Mouse (Mus musculus): ENCODE results near the gene Tspo2. TPM values are rescaled to one million over a fixed set of nuclear protein-coding genes. Genes with fewer than 3 reads are reported as not detected.
A peak's percentile ranks its signal among the peaks of the same experiment; 100 is the strongest.

Gene Tspo2
- polyA plus RNA-seq, 1 experiment from 2014 or later = not detected

DNA sequence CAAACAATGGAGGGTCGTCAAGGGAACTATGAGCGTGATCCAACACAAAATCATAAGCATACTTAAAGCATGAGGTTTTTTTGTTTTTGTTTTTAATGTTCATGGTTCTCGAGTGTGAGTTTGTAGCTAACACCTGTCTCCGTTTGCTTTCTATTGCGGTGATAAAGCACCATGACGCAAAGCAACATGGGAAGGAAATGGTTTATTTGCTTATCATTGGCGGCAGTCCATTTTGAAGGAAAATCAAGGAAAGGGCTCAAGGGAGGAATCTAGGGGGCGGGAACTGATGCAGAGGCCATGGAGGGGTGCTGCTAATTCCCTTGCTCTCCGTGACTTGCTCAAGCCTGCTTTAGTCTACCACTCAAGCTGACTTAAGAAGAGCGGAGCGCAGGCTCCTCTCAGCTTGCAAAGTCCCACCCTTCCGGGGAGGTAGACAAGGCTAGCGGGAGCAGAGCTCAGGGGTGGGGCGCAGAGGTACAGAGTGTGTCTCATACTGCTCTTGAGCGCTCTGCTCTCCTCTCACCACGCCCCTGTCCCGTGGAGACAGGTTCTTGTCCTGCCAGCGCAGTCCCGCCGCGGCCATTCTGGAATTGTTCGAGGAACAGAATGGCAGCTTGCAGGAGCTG is 15.6 kb upstream of the Tspo2 start:
- WGBS = 48% methylated on average over 22 of the region's 22 CpGs
- DNase-seq (ENCODE audit: extremely low spot score, low spot score) = no peak
- Histone ChIP-seq H3K4me1 (peaks cover 19% of the 10 kb centered on the region), H3K4me3 (peak overlapping the region; percentile 28), H3K9me3 (no peaks in the 10 kb centered on the region; the same call in 1 of the 2 replicates), H3K36me3 (replicated peaks) (no peaks in the 10 kb centered on the region), H3K27me3 (ENCODE audit: poor library complexity, severe bottlenecking) (peaks cover 19% of the 10 kb centered on the region), H3K27ac (peak overlapping the region; percentile 58; the same call in 1 of the 2 replicates)

DNA sequence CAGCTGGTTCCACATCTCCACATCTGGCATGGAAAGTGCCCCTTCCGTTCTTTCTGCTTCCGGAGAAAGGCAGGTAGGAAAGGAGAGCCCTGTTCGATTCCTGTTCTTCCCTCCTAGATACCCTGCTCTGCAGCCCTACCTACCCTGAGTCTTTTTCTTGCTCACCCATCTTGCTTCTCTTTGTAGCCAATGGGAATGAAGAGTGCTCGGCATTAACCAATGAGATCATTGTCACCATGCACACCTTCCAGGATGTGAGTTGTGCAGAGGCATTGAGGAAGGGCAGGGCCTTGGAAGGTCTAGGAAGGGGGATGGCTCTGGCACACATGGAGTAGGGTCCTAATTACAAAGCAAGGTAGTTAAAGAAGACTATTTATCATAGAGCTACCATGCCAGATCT is 12.1 kb upstream of the Tspo2 start:
- no peaks in the 10 kb centered on the region; the same call in 1 of the 2 replicates for H3K9me3 ChIP-seq
- peaks cover 19% of the 10 kb centered on the region for H3K27me3 ChIP-seq (ENCODE audit: poor library complexity, severe bottlenecking)
- WGBS = 94% methylated on average over 4 of the region's 4 CpGs
- DNase-seq (ENCODE audit: extremely low spot score, low spot score) = no peak
- no peaks in the 10 kb centered on the region for H3K36me3 ChIP-seq (replicated peaks)
- H3K4me3 ChIP-seq = no peak overlapping the region
- peaks cover 16% of the 10 kb centered on the region for H3K4me1 ChIP-seq
- H3K27ac ChIP-seq = no peak overlapping the region

DNA sequence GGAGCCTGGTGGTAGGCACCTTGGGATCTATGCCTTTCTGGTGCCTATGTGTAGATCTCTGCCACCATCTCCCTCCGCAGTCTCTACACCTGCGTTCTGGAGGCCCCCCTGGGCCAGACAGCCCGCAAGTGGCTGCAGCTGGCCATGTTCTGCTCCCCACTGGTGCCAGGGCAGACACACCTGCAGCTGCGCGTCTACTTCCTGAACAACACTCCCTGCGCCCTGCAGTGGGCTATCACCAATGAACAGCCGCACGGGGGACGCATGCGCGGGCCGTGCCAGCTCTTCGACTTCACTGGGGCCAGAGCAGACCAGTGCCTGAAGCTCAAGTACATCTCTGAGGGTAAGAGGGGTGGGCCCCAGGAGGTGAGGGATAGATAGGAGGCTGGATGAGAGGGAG is 10.8 kb upstream of the Tspo2 start:
- Histone ChIP-seq H3K27ac (no peak overlapping the region), H3K36me3 (replicated peaks) (no peaks in the 10 kb centered on the region), H3K9me3 (no peaks in the 10 kb centered on the region; the same call in 1 of the 2 replicates), H3K27me3 (ENCODE audit: poor library complexity, severe bottlenecking) (peaks cover 15% of the 10 kb centered on the region), H3K4me3 (no peak overlapping the region), H3K4me1 (peaks cover 4% of the 10 kb centered on the region)
- no peak for DNase-seq (ENCODE audit: extremely low spot score, low spot score)
- 95% methylated on average over 13 of the region's 13 CpGs for WGBS

DNA sequence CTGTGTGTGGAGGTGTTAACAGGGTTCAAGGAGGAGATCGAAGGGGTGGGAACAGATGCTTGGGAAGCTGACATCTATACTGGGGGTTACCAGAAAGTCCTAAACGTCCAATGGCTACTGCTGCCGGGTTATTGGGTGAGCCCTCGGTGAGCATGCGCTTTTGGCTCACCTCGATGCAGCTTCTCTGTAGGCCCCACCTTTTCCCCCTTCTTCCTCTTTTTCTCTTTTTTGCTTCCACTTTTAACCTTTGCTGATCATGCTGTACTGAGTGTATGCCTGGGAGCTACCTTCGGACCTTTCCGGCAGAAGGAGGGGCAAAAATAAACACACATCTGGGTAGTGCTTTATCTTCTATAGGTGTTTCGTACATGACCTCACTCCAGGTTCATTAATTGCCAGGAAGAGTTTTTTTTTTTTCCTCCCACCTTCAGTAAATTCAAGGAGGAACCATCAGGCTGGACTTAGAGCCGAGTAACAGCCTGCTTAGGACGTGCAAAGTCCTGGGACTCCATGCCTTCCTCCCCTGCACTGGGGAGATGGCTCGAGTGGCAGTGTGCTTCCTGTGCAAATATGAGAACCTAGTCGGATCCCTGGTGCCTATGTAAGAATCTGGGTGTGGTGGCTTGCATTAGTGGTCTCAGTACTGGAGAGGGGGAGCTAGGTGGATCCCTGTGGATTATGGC is 6.8 kb upstream of the Tspo2 start:
- DNase-seq (ENCODE audit: extremely low spot score, low spot score) = no peak
- Histone ChIP-seq H3K27me3 (ENCODE audit: poor library complexity, severe bottlenecking) (no peaks in the 10 kb centered on the region), H3K4me1 (peaks cover 9% of the 10 kb centered on the region; the same call in 1 of the 2 replicates), H3K9me3 (no peaks in the 10 kb centered on the region), H3K27ac (no peak overlapping the region), H3K4me3 (no peak overlapping the region), H3K36me3 (replicated peaks) (no peaks in the 10 kb centered on the region)
- WGBS = 88% methylated on average over 13 of the region's 13 CpGs

DNA sequence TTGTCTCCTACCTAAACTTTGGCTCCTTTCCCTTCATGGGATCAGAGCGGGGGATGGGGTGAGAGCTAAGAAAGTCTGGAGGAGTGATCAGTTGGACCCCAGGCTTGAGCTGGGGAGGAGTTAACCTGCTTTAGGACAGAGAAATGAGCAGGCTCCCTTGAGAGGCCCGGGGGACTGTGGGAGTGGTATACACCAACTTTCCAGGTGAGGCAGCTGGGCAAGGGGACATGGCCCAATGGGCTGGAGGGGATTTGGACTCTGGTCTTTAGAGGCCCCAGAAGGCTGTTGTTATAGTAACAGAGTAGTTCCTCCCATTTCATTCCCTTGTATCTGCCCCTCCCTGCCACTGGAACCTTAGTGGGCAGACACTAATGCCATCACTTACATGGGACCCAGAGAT is 4.6 kb upstream of the Tspo2 start:
- Histone ChIP-seq H3K4me3 (no peak overlapping the region), H3K4me1 (peaks cover 16% of the 10 kb centered on the region), H3K36me3 (replicated peaks) (no peaks in the 10 kb centered on the region), H3K9me3 (no peaks in the 10 kb centered on the region), H3K27ac (no peak overlapping the region), H3K27me3 (ENCODE audit: poor library complexity, severe bottlenecking) (no peaks in the 10 kb centered on the region)
- no peak for DNase-seq (ENCODE audit: extremely low spot score, low spot score)
- 75% methylated on average over 2 of the region's 2 CpGs for WGBS

DNA sequence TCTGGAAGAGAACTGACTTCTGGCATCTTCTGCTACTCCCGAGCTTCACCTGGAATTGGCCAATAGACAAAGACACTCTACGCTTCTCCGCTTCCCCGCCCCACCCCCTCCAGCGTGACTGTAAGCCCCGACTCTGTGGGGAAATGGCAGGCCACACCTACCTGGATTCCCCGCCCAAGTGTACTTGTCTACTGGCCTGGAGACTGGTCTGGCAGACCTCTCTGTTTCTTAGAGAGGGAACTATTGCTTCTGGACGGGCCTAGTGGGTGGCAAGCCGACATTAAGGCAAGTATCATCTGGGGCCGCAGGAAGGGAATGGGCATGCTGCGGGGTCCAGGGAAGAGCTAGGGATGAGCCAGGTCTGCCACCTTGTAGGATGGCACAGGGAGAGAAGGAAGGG is 3.4 kb upstream of the Tspo2 start, which contains the start of gene Unc5cl:
Gene Unc5cl (plus strand): TSS at position 214 of the 400 bp plus-strand sequence.
- Histone ChIP-seq H3K4me1 (peaks cover 16% of the 10 kb centered on the region), H3K36me3 (replicated peaks) (no peaks in the 10 kb centered on the region), H3K27me3 (ENCODE audit: poor library complexity, severe bottlenecking) (no peaks in the 10 kb centered on the region), H3K9me3 (no peaks in the 10 kb centered on the region), H3K4me3 (no peak within 1 kb of the TSS), H3K27ac (no peak within 1 kb of the TSS)
- DNase-seq (ENCODE audit: extremely low spot score, low spot score) = no peak
- WGBS = 60% methylated on average over 11 of the region's 11 CpGs

DNA sequence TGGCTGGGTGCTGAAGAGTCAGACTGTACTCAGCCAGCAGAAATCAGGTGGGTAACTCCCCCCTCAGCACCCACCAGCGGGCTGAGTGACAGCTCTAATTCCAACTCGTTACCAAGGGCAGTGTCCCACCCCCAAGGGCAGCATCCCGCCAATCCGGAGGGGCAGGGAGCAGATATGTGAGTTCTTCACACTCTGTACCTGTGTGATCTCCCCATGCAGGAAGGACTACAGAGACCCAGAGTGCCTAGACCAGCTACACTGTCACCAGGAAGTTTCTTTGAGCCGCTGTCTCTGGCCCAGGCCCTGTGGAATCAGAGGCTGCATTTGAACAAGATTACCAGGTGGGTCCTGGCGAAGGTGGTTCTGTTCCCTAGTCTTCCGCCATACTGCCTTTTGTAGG is 2.9 kb upstream of the Tspo2 start:
- DNase-seq (ENCODE audit: extremely low spot score, low spot score) = no peak
- no peaks in the 10 kb centered on the region for H3K9me3 ChIP-seq
- WGBS = 60% methylated on average over 7 of the region's 7 CpGs
- H3K36me3 ChIP-seq (replicated peaks) = no peaks in the 10 kb centered on the region
- peaks cover 16% of the 10 kb centered on the region for H3K4me1 ChIP-seq
- no peak overlapping the region for H3K27ac ChIP-seq
- H3K4me3 ChIP-seq = no peak overlapping the region
- no peaks in the 10 kb centered on the region for H3K27me3 ChIP-seq (ENCODE audit: poor library complexity, severe bottlenecking)

DNA sequence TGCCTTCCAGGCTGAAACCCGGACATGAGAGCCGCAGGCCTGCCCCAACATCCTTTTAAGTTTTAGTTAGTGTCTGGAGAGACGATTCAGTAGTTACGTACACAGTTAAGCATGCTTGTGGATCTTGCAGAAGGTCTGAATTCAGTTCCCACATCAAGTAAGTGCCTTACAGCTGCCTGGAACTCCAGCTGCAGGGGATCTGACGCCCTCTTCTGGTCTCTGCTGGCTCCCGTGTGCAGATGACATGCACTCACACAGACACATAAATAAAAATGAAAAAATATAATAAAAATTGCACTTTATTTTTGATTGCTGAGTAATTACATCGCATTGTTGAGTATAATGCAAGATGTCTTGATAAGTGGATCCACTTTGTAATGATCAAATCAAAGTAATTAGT is 2.2 kb upstream of the Tspo2 start:
- no peaks in the 10 kb centered on the region for H3K9me3 ChIP-seq
- 78% methylated on average over 7 of the region's 7 CpGs for WGBS
- DNase-seq (ENCODE audit: extremely low spot score, low spot score) = no peak

DNA sequence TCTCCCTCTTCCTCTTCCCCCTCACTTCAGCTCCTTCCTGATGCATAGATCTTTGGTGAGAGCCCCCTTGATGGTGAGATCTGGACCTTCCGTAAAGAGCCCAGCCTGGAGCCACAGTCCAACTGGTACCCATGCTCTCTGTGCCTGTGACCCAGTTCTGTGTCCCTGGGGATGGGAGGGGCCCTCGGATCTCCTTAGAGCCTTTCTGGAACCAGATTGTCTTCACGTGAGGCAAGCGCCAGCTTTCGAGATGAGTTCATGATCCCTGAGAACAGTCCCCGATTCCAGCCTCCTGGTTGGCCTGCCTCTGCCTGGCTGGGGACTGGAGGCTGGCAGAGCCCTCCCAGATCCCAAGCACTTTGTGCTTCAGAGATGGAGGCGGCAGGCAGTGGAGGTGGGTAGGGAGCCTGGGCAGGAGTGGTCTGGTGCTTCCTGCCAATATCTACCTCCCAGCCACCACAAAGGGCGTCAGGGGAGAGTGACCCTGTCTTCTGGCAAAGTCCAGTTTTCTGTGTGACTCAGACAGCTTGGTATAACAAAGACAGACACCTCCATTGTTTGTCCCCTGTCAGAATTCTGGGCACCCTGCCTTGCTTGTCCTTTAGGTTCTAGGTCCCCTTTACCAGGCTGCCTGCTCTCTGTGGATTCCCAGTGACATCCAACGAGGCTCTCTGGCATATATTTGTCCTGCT is 577 bp upstream of the Tspo2 start:
- DNase-seq (ENCODE audit: extremely low spot score, low spot score) = no peak
- Histone ChIP-seq H3K4me1 (peaks cover 16% of the 10 kb centered on the region), H3K27ac (0 out of 2 replicates have a peak overlapping the region, but pooled peaks have one; percentile 48), H3K27me3 (ENCODE audit: poor library complexity, severe bottlenecking) (no peaks in the 10 kb centered on the region), H3K36me3 (replicated peaks) (no peaks in the 10 kb centered on the region), H3K4me3 (no peak overlapping the region), H3K9me3 (no peaks in the 10 kb centered on the region)
- 76% methylated on average over 9 of the region's 9 CpGs for WGBS

More for the DNA sequence above, 2.2 kb upstream of the Tspo2 start:
- no peaks in the 10 kb centered on the region for H3K27me3 ChIP-seq (ENCODE audit: poor library complexity, severe bottlenecking)
- H3K36me3 ChIP-seq (replicated peaks) = no peaks in the 10 kb centered on the region
- no peak overlapping the region for H3K4me3 ChIP-seq
- H3K4me1 ChIP-seq = peaks cover 16% of the 10 kb centered on the region
- H3K27ac ChIP-seq = no peak overlapping the region

DNA sequence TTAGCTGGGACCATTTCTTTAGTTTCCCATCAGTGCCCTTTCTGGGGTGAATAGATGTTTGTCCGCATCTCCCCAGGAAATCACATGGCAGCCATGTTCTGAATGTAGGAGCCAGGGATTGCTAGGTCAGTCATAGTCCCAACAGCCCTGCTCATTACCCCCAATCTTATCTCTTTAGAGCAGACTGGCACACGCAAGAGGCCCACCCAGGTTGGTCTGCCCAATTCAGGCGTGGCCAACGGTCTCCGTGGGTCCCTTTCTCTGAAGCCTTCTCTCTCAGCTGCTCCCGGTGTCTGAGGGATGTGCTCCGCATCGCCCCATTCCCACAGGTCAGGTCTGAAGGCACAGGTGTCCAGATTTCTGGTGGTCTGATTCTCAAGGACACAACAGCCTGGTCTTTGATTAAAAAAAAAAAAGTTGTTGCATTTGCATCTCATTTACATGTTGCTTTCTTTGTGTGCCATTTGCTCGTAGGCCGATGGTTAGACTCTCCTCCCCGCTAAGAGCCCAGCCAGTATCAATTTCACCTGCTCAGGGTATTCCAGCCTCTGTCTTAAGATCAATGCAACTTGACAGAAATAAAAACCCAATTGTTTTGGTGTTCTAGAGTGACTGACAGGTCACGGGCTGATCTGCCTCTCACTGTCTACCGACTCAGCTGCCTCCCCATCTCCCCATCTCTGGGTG is 513 bp downstream of the Tspo2 start:
- 86% methylated on average over 13 of the region's 13 CpGs for WGBS
- Histone ChIP-seq H3K36me3 (replicated peaks) (no peaks in the 10 kb centered on the region), H3K4me1 (peaks cover 16% of the 10 kb centered on the region), H3K27me3 (ENCODE audit: poor library complexity, severe bottlenecking) (no peaks in the 10 kb centered on the region), H3K4me3 (no peak overlapping the region), H3K27ac (no peak overlapping the region), H3K9me3 (no peaks in the 10 kb centered on the region)
- DNase-seq (ENCODE audit: extremely low spot score, low spot score) = no peak

DNA sequence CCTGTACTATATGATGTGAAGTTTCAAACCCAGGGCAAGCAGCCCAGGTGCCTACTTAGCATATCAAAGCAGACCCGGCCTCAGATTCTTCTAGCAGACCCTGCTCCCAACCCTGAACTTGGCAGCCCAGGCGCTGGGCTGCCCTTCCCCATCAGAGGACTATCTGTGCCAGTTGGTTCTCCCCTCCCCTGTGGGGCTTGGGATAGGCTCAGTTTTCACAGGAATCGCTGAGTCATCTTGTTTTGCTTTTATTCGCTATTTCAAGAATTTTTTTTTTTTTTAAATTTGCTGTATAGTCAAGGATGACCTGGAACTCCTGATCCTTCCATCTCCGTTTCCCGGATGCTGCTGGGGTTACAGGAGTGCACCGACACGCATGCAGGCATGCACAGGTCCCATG is 3.6 kb downstream of the Tspo2 start:
- 80% methylated on average over 8 of the region's 8 CpGs for WGBS
- Histone ChIP-seq H3K27me3 (ENCODE audit: poor library complexity, severe bottlenecking) (no peaks in the 10 kb centered on the region), H3K36me3 (replicated peaks) (no peaks in the 10 kb centered on the region), H3K4me1 (peaks cover 13% of the 10 kb centered on the region), H3K27ac (no peak overlapping the region), H3K9me3 (no peaks in the 10 kb centered on the region), H3K4me3 (no peak overlapping the region)
- no peak for DNase-seq (ENCODE audit: extremely low spot score, low spot score)

DNA sequence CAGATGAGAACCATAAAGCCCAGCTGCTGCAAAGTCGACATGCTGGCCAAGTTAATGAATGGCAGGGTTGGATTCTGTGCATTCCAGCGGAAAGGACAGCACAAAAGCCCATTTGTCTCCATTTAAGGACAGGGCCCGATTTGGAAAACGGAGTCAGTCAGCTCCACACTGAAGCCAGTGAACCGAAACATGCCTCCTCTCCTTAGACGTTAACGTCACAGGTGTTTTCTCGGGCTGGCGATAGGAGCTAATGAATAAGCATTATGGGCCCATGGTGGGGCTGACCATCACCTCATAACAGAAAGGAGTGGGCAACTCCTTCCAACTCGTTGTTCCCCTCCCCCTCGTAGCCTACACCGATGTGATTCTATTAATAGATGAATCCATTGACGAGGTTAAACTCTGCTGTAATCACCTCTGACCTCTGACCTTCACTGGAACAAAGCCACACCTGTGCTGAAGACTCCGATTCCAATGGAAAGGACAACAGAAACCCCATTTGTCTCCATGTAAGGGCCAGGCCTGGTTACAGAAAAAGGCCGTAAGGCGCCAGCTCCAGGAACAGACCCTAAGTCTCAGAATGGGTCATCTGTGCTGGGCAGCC is 7.7 kb downstream of the Tspo2 start:
- H3K4me3 ChIP-seq = no peak overlapping the region
- no peak for DNase-seq (ENCODE audit: extremely low spot score, low spot score)
- peaks cover 6% of the 10 kb centered on the region; the same call in 1 of the 2 replicates for H3K4me1 ChIP-seq
- H3K27ac ChIP-seq = no peak overlapping the region
- 59% methylated on average over 16 of the region's 16 CpGs for WGBS
- H3K9me3 ChIP-seq = no peaks in the 10 kb centered on the region
- H3K27me3 ChIP-seq (ENCODE audit: poor library complexity, severe bottlenecking) = no peaks in the 10 kb centered on the region
- H3K36me3 ChIP-seq (replicated peaks) = no peaks in the 10 kb centered on the region
